Mouse (Mus musculus): ENCODE results near the gene Smarcc2. TPM values are rescaled to one million over a fixed set of nuclear protein-coding genes. Genes with fewer than 3 reads are reported as not detected.
A peak's percentile ranks its signal among the peaks of the same experiment; 100 is the strongest.

The Smarcc2 gene
- polyA plus RNA-seq, 1 experiment, result 86.7 TPM

GRCm38 (mm10) chr10:128536266-128536940 lies 77.4 kb downstream of the Smarcc2 start:
- Histone ChIP-seq H3K4me1 (peaks cover 40% of the 10 kb centered on the region), H3K36me3 (replicated peaks; ENCODE audit: low read length) (peaks cover 6% of the 10 kb centered on the region), H3K4me3 (replicated peaks) (peak overlapping the region; percentile 88), H3K9me3 (no peaks in the 10 kb centered on the region), H3K27me3 (replicated peaks) (no peaks in the 10 kb centered on the region)
- TF ChIP-seq FLI1 (IDR thresholded peaks at IDR 0.05; ENCODE audit: low read length) (no peak), GATA1 (IDR thresholded peaks at IDR 0.05; ENCODE audit: borderline replicate concordance, low read length) (no peak)

DNA sequence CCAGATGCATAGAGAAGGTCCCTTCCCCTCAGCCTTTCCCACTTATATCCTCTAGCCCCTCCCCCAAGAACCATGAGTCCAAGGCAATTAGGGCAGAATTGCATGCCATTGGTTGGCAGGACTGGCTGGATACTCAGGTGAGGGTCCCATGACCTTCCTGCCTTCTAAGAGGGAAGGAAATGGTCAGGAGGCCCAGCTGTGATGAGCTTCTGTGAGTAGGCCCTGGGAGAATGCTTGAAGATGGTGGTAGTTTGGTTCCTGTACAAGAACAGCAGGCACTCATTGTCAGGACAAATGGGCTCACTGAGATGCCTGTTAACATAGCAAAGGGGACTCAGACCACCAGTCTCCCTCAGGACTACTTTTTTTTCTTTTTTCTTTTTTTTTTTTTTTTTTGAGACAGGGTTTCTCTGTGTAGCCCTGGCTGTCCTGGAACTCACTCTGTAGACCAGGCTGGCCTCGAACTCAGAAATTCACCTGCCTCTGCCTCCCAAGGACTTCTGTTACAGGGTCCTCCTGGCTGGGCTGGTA lies 79.4 kb downstream of the Smarcc2 start:
- Histone ChIP-seq H3K27me3 (replicated peaks) (no peaks in the 10 kb centered on the region), H3K4me3 (replicated peaks) (no peak overlapping the region), H3K36me3 (replicated peaks; ENCODE audit: low read length) (peaks cover 25% of the 10 kb centered on the region), H3K9me3 (no peaks in the 10 kb centered on the region), H3K4me1 (peaks cover 40% of the 10 kb centered on the region)
- TF ChIP-seq GATA1 (IDR thresholded peaks at IDR 0.05; ENCODE audit: borderline replicate concordance, low read length), result no peak
- no peak for TF ChIP-seq FLI1 (IDR thresholded peaks at IDR 0.05; ENCODE audit: low read length)

Other genes with a start within 250 kb of the Smarcc2 start
- 0.73 TPM in 1 of 2 replicates, not detected in the other for gene Spryd4, start 247.4 kb upstream of the Smarcc2 start, polyA plus RNA-seq (2012; ENCODE audit: insufficient read depth, low replicate concordance)
- not detected in 2 replicates for gene Mip, start 233.4 kb upstream of the Smarcc2 start, polyA plus RNA-seq (2012; ENCODE audit: insufficient read depth, low replicate concordance)
- gene Timeless, start 227.2 kb upstream of the Smarcc2 start, polyA plus RNA-seq (2012; ENCODE audit: insufficient read depth, low replicate concordance), result 2.2 and 8.3 TPM in 2 replicates
- not detected in 2 replicates for gene Apon, start 205.2 kb upstream of the Smarcc2 start, polyA plus RNA-seq (2012; ENCODE audit: insufficient read depth, low replicate concordance)
- not detected in 2 replicates for gene Apof, start 190.6 kb upstream of the Smarcc2 start, polyA plus RNA-seq (2012; ENCODE audit: insufficient read depth, low replicate concordance)
- 8.1 and 18.2 TPM in 2 replicates for gene Stat2, start 188.7 kb upstream of the Smarcc2 start, polyA plus RNA-seq (2012; ENCODE audit: insufficient read depth, low replicate concordance)
- 0.49 TPM in 1 of 2 replicates, not detected in the other for gene Il23a, start 160.5 kb upstream of the Smarcc2 start, polyA plus RNA-seq (2012; ENCODE audit: insufficient read depth, low replicate concordance)
- gene Pan2, start 155.9 kb upstream of the Smarcc2 start, polyA plus RNA-seq (2012; ENCODE audit: insufficient read depth, low replicate concordance), result 0.91 and 1.1 TPM in 2 replicates
- 29.0 and 98.4 TPM in 2 replicates for gene Cnpy2, start 136.8 kb upstream of the Smarcc2 start, polyA plus RNA-seq (2012; ENCODE audit: insufficient read depth, low replicate concordance)
- 2.6 and 12.1 TPM in 2 replicates for gene Cs, start 121.5 kb upstream of the Smarcc2 start, polyA plus RNA-seq (2012; ENCODE audit: insufficient read depth, low replicate concordance)
- 5.0 and 18.0 TPM in 2 replicates for gene Coq10a, start 90.3 kb upstream of the Smarcc2 start, polyA plus RNA-seq (2012; ENCODE audit: insufficient read depth, low replicate concordance)
- 18.3 and 19.7 TPM in 2 replicates for gene Ankrd52, start 82.1 kb upstream of the Smarcc2 start, polyA plus RNA-seq (2012; ENCODE audit: insufficient read depth, low replicate concordance)
- gene Slc39a5, start 58.0 kb upstream of the Smarcc2 start, polyA plus RNA-seq (2012; ENCODE audit: insufficient read depth, low replicate concordance), result not detected in 2 replicates
- 458 and 1,055 TPM in 2 replicates for gene Nabp2, start 47.8 kb upstream of the Smarcc2 start, polyA plus RNA-seq (2012; ENCODE audit: insufficient read depth, low replicate concordance)
- gene Rnf41, start 47.6 kb upstream of the Smarcc2 start, polyA plus RNA-seq (2012; ENCODE audit: insufficient read depth, low replicate concordance), result 17.0 and 19.5 TPM in 2 replicates
- gene Myl6, start 34.9 kb downstream of the Smarcc2 start, polyA plus RNA-seq (2012; ENCODE audit: insufficient read depth, low replicate concordance), result 175 and 2,406 TPM in 2 replicates
- 9.5 and 15.9 TPM in 2 replicates for gene Myl6b, start 39.4 kb downstream of the Smarcc2 start, polyA plus RNA-seq (2012; ENCODE audit: insufficient read depth, low replicate concordance)
- 48.5 and 62.5 TPM in 2 replicates for gene Esyt1, start 66.6 kb downstream of the Smarcc2 start, polyA plus RNA-seq (2012; ENCODE audit: insufficient read depth, low replicate concordance)
- gene Zc3h10, start 88.5 kb downstream of the Smarcc2 start, polyA plus RNA-seq (2012; ENCODE audit: insufficient read depth, low replicate concordance), result 21.5 and 24.2 TPM in 2 replicates
- 1,477 and 10,817 TPM in 2 replicates for gene Rpl41, start 90.1 kb downstream of the Smarcc2 start, polyA plus RNA-seq (2012; ENCODE audit: insufficient read depth, low replicate concordance)
- 407 and 451 TPM in 2 replicates for gene Pa2g4, start 106.7 kb downstream of the Smarcc2 start, polyA plus RNA-seq (2012; ENCODE audit: insufficient read depth, low replicate concordance)
- 0.08 TPM in 1 of 2 replicates, not detected in the other for gene Erbb3, start 130.4 kb downstream of the Smarcc2 start, polyA plus RNA-seq (2012; ENCODE audit: insufficient read depth, low replicate concordance)
- 3,363 and 5,964 TPM in 2 replicates for gene Rps26, start 167.5 kb downstream of the Smarcc2 start, polyA plus RNA-seq (2012; ENCODE audit: insufficient read depth, low replicate concordance)
- gene Ikzf4, start 186.7 kb downstream of the Smarcc2 start, polyA plus RNA-seq (2012; ENCODE audit: insufficient read depth, low replicate concordance), result 0.37 TPM in 1 of 2 replicates, not detected in the other
- 0.36 TPM in 1 of 2 replicates, not detected in the other for gene Suox, start 214.8 kb downstream of the Smarcc2 start, polyA plus RNA-seq (2012; ENCODE audit: insufficient read depth, low replicate concordance)
- gene Rab5b, start 237.0 kb downstream of the Smarcc2 start, polyA plus RNA-seq (2012; ENCODE audit: insufficient read depth, low replicate concordance), result 3.1 and 11.0 TPM in 2 replicates
- 0.20 TPM in 1 of 2 replicates, not detected in the other for gene Pmel, start 244.9 kb downstream of the Smarcc2 start, polyA plus RNA-seq (2012; ENCODE audit: insufficient read depth, low replicate concordance)
- gene Cdk2, start 245.8 kb downstream of the Smarcc2 start, polyA plus RNA-seq (2012; ENCODE audit: insufficient read depth, low replicate concordance), result 3.6 and 5.7 TPM in 2 replicates